13 mouse cellular contexts compared by ENCODE assay signal in genomic region chr16:26495721-26496120, GRCm38 (mm10). TPM values are rescaled to one million over a fixed set of nuclear protein-coding genes. Genes with fewer than 3 reads are reported as not detected.
A peak's percentile ranks its signal among the peaks of the same experiment; 100 is the strongest.
DNase-seq lines count a peak whose midpoint lies in the region; ATAC-seq and TF ChIP-seq lines count a peak whose summit lies in the region.
"Had no signal": no experiment of that assay in that cellular context is flagged by ENCODE, and none has a peak within 500 bp of the region (broad histone marks: within the 10 kb centered on the region; RNA-seq: fewer than 3 reads in every experiment).

No protein-coding gene starts in this region.

- no peak overlapping the region for H3K4me2 ChIP-seq in heart, postnatal 0 days (ENCODE audit: low read depth, low read length)
- H3K4me2 ChIP-seq in heart, embryonic 11.5 days: no peak overlapping the region
- no peak overlapping the region for H3K4me2 ChIP-seq in liver, postnatal 0 days (ENCODE audit: low read depth, low read length)
- H3K4me2 ChIP-seq in liver, embryonic 12.5 days: no peak overlapping the region
- H3K4me2 ChIP-seq: midbrain, embryonic 12.5 days had no signal

- H3K9ac ChIP-seq in heart, postnatal 0 days (replicated peaks; ENCODE audit: low read depth, low read length): no peak overlapping the region
- no peak overlapping the region for H3K9ac ChIP-seq in heart, embryonic 11.5 days (ENCODE audit: low read depth, low read length)
- no peak overlapping the region for H3K9ac ChIP-seq in liver, postnatal 0 days (replicated peaks)
- H3K9ac ChIP-seq in liver, embryonic 12.5 days: no peak overlapping the region
- H3K9ac ChIP-seq: midbrain, embryonic 12.5 days had no signal

- peak; percentile 60 for TF ChIP-seq CTCF in heart, postnatal 0 days (IDR thresholded peaks at IDR 0.05; ENCODE audit: low read depth)
- peak; percentile 68 for TF ChIP-seq CTCF in liver, postnatal 0 days (IDR thresholded peaks at IDR 0.05; ENCODE audit: low read depth)

- 3% methylated on average over 2 of the region's 2 CpGs for WGBS in heart, postnatal 0 days
- WGBS in heart, embryonic 11.5 days (ENCODE audit: insufficient replicate concordance): 7% methylated on average over 2 of the region's 2 CpGs
- WGBS in liver, postnatal 0 days (ENCODE audit: insufficient replicate concordance): 11% methylated on average over 2 of the region's 2 CpGs
- WGBS in liver, embryonic 12.5 days (ENCODE audit: insufficient replicate concordance): 5% methylated on average over 2 of the region's 2 CpGs

- no peak overlapping the region for H3K4me3 ChIP-seq in heart, postnatal 0 days (ENCODE audit: low read depth, low read length)
- no peak overlapping the region for H3K4me3 ChIP-seq in heart, embryonic 11.5 days (ENCODE audit: low read depth, low read length)
- no peak overlapping the region for H3K4me3 ChIP-seq in liver, postnatal 0 days (ENCODE audit: low read depth, low read length)
- H3K4me3 ChIP-seq in liver, embryonic 12.5 days: no peak overlapping the region
- H3K4me3 ChIP-seq: midbrain, embryonic 12.5 days had no signal

- no peak for TF ChIP-seq EP300 in heart, postnatal 0 days (IDR thresholded peaks at IDR 0.05; ENCODE audit: low read depth)
- TF ChIP-seq EP300 in liver, postnatal 0 days (IDR thresholded peaks at IDR 0.05; ENCODE audit: low read depth): no peak

- no peak for ATAC-seq in heart, postnatal 0 days (ENCODE audit: insufficient read depth, low read depth)
- no peak for ATAC-seq in heart, embryonic 11.5 days (replicated peaks; ENCODE audit: insufficient number of reproducible peaks, low FRiP score, low TSS enrichment)
- no peak for ATAC-seq in liver, postnatal 0 days
- no peak for ATAC-seq in liver, embryonic 12.5 days
- no peak for ATAC-seq in erythroid progenitor cell, adult 5-6 weeks (replicated peaks; ENCODE audit: low FRiP score, poor library complexity, severe bottlenecking)

- peak; percentile 10 for DNase-seq in heart, postnatal 0 days (ENCODE audit: low spot score)
- no peak for DNase-seq in liver, postnatal 0 days
- DNase-seq in ZHBTc4 (ENCODE audit: low read depth, low spot score): peak; percentile 27
- peak; percentile 36 for DNase-seq in lung, postnatal 14 days
- no peak for DNase-seq in spleen, postnatal 36 days (ENCODE audit: low spot score in 2 of 2)
- DNase-seq: cerebellum, postnatal 36 days had no signal

- H3K9me3 ChIP-seq in heart, postnatal 0 days (replicated peaks; ENCODE audit: control insufficient read depth, low read length): no peaks in the 10 kb centered on the region
- H3K9me3 ChIP-seq in heart, embryonic 11.5 days (replicated peaks; ENCODE audit: control insufficient read depth, low read length): no peaks in the 10 kb centered on the region
- no peaks in the 10 kb centered on the region for H3K9me3 ChIP-seq in liver, postnatal 0 days (ENCODE audit: low read length)
- no peaks in the 10 kb centered on the region for H3K9me3 ChIP-seq in liver, embryonic 12.5 days (replicated peaks)
- H3K9me3 ChIP-seq: midbrain, embryonic 12.5 days had no signal

- H3K36me3 ChIP-seq in heart, postnatal 0 days (replicated peaks; ENCODE audit: control insufficient read depth, insufficient read depth, low read length): no peaks in the 10 kb centered on the region
- no peaks in the 10 kb centered on the region for H3K36me3 ChIP-seq in heart, embryonic 11.5 days (ENCODE audit: control insufficient read depth, insufficient read depth, low read length)
- no peaks in the 10 kb centered on the region for H3K36me3 ChIP-seq in liver, postnatal 0 days (replicated peaks; ENCODE audit: insufficient read depth, low read length)
- no peaks in the 10 kb centered on the region for H3K36me3 ChIP-seq in liver, embryonic 12.5 days
- H3K36me3 ChIP-seq: midbrain, embryonic 12.5 days had no signal

- H3K27me3 ChIP-seq in heart, postnatal 0 days (ENCODE audit: control insufficient read depth, insufficient read depth, low read length): no peaks in the 10 kb centered on the region
- no peaks in the 10 kb centered on the region for H3K27me3 ChIP-seq in heart, embryonic 11.5 days (ENCODE audit: control insufficient read depth, insufficient read depth, low read length)
- no peaks in the 10 kb centered on the region for H3K27me3 ChIP-seq in liver, postnatal 0 days (ENCODE audit: insufficient read depth, low read length)
- H3K27me3 ChIP-seq in liver, embryonic 12.5 days (replicated peaks): no peaks in the 10 kb centered on the region
- H3K27me3 ChIP-seq: midbrain, embryonic 12.5 days had no signal

- H3K4me1 ChIP-seq in heart, postnatal 0 days (ENCODE audit: control insufficient read depth, insufficient read depth): no peaks in the 10 kb centered on the region
- no peaks in the 10 kb centered on the region; the same call in 1 of the 2 replicates for H3K4me1 ChIP-seq in heart, embryonic 11.5 days (ENCODE audit: control insufficient read depth, insufficient read depth, low read length)
- H3K4me1 ChIP-seq in liver, postnatal 0 days (ENCODE audit: insufficient read depth): no peaks in the 10 kb centered on the region
- H3K4me1 ChIP-seq in liver, embryonic 12.5 days: no peaks in the 10 kb centered on the region
- H3K4me1 ChIP-seq: midbrain, embryonic 12.5 days had no signal

- no peak overlapping the region for H3K27ac ChIP-seq in heart, postnatal 0 days (ENCODE audit: low read depth)
- no peak overlapping the region for H3K27ac ChIP-seq in heart, embryonic 11.5 days (ENCODE audit: low read depth, low read length)
- H3K27ac ChIP-seq in liver, postnatal 0 days (ENCODE audit: low read depth): no peak overlapping the region
- H3K27ac ChIP-seq in liver, embryonic 12.5 days: no peak overlapping the region
- H3K27ac ChIP-seq: midbrain, embryonic 12.5 days had no signal

RNA-seq across cellular contexts. Expression of gene Tmem207, which starts 30.8 kb away (rescaled TPM):
- total RNA-seq in heart, postnatal 0 days (2014; rRNA removed; ENCODE audit: low replicate concordance): not detected in 2 replicates
- not detected in 2 replicates for polyA plus RNA-seq in heart, postnatal 0 days (2015; fragmentation: Nextera tagmentation; extraction: Ambion mirVana)
- not detected in 2 replicates for polyA plus RNA-seq in heart, embryonic 11.5 days (2014; fragmentation: Nextera tagmentation; extraction: Ambion mirVana)
- not detected in 2 replicates for polyA plus RNA-seq in liver, postnatal 0 days (2015; fragmentation: Nextera tagmentation; extraction: Ambion mirVana)
- not detected in 2 replicates for polyA plus RNA-seq in liver, embryonic 12.5 days (2016; fragmentation: Nextera tagmentation; extraction: Ambion mirVana)
- not detected in 2 replicates for total RNA-seq in erythroid progenitor cell, adult 5-6 weeks (2015; ENCODE audit: low replicate concordance)
- not detected in 2 replicates for total RNA-seq in erythroid progenitor cell, adult 5-6 weeks (2017; ENCODE audit: low replicate concordance)
- total RNA-seq: layer of hippocampus, postnatal 14 days had no signal
- polyA plus RNA-seq: gonadal fat pad, adult 2 months; spleen, adult 2 months had no signal

RNA-seq across cellular contexts. Expression of gene Cldn16, which starts 32.8 kb away (rescaled TPM):
- not detected in 2 replicates for total RNA-seq in heart, postnatal 0 days (2014; rRNA removed; ENCODE audit: low replicate concordance)
- not detected in 2 replicates for polyA plus RNA-seq in heart, postnatal 0 days (2015; fragmentation: Nextera tagmentation; extraction: Ambion mirVana)
- polyA plus RNA-seq in heart, embryonic 11.5 days (2014; fragmentation: Nextera tagmentation; extraction: Ambion mirVana): not detected in 2 replicates
- not detected in 2 replicates for polyA plus RNA-seq in liver, postnatal 0 days (2015; fragmentation: Nextera tagmentation; extraction: Ambion mirVana)
- not detected in 2 replicates for polyA plus RNA-seq in liver, embryonic 12.5 days (2016; fragmentation: Nextera tagmentation; extraction: Ambion mirVana)
- not detected in 2 replicates for total RNA-seq in erythroid progenitor cell, adult 5-6 weeks (2015; ENCODE audit: low replicate concordance)
- not detected in 2 replicates for total RNA-seq in erythroid progenitor cell, adult 5-6 weeks (2017; ENCODE audit: low replicate concordance)
- total RNA-seq: layer of hippocampus, postnatal 14 days had no signal
- polyA plus RNA-seq: midbrain, embryonic 12.5 days; spleen, adult 2 months had no signal

Comparison
In these comparisons a context has a peak if more than half of its experiments do, and no peak if none do; other contexts are left out.
1. DNase-seq: peak in heart, postnatal 0 days (single experiment), ZHBTc4 (single experiment) and lung, postnatal 14 days (single experiment); none in liver, postnatal 0 days (single experiment) and spleen, postnatal 36 days (0 of 2).